In genomic region chr13:54687575-54688424, GRCm38 (mm10) we compare ENCODE assay signal across 8 mouse cellular contexts. TPM values are rescaled to one million over a fixed set of nuclear protein-coding genes. Genes with fewer than 3 reads are reported as not detected.
DNase-seq lines count a peak whose midpoint lies in the region; ATAC-seq and TF ChIP-seq lines count a peak whose summit lies in the region.

No protein-coding gene starts in this region.

- no peaks in the 10 kb centered on the region for H3K9me3 ChIP-seq in E14TG2a.4 (ENCODE audit: low read length)
- no peaks in the 10 kb centered on the region for H3K9me3 ChIP-seq in forebrain, embryonic 12.5 days
- H3K9me3 ChIP-seq in heart, postnatal 0 days (replicated peaks; ENCODE audit: control insufficient read depth, low read length), result no peaks in the 10 kb centered on the region
- no peaks in the 10 kb centered on the region for H3K9me3 ChIP-seq in liver, postnatal 0 days (ENCODE audit: low read length)
- H3K9me3 ChIP-seq in neural tube, embryonic 14.5 days (ENCODE audit: control insufficient read depth, low read length), result no peaks in the 10 kb centered on the region

- TF ChIP-seq EP300 in heart, postnatal 0 days (IDR thresholded peaks at IDR 0.05; ENCODE audit: low read depth), result peak; percentile 74; the same call in 1 of the 2 replicates
- no peak; the same call in 1 of the 2 replicates for TF ChIP-seq EP300 in liver, postnatal 0 days (IDR thresholded peaks at IDR 0.05; ENCODE audit: low read depth)

- H3K9ac ChIP-seq in forebrain, embryonic 12.5 days, result peak overlapping the region; percentile 96
- peak overlapping the region; percentile 87 for H3K9ac ChIP-seq in heart, postnatal 0 days (replicated peaks; ENCODE audit: low read depth, low read length)
- H3K9ac ChIP-seq in liver, postnatal 0 days (replicated peaks), result peak overlapping the region; percentile 91
- H3K9ac ChIP-seq in neural tube, embryonic 14.5 days (replicated peaks; ENCODE audit: low read depth, low read length), result peak overlapping the region; percentile 97

- peaks cover 61% of the 10 kb centered on the region for H3K36me3 ChIP-seq in E14TG2a.4 (ENCODE audit: insufficient read depth, low read length)
- peaks cover 18% of the 10 kb centered on the region for H3K36me3 ChIP-seq in forebrain, embryonic 12.5 days (replicated peaks)
- peaks cover 12% of the 10 kb centered on the region for H3K36me3 ChIP-seq in heart, postnatal 0 days (replicated peaks; ENCODE audit: control insufficient read depth, insufficient read depth, low read length)
- peaks cover 13% of the 10 kb centered on the region for H3K36me3 ChIP-seq in liver, postnatal 0 days (replicated peaks; ENCODE audit: insufficient read depth, low read length)
- H3K36me3 ChIP-seq in neural tube, embryonic 14.5 days (ENCODE audit: control insufficient read depth, insufficient read depth, low read length), result peaks cover 14% of the 10 kb centered on the region

- H3K4me1 ChIP-seq in E14TG2a.4 (replicated peaks; ENCODE audit: low read depth, low read length), result peaks cover 82% of the 10 kb centered on the region
- peaks cover 51% of the 10 kb centered on the region for H3K4me1 ChIP-seq in forebrain, embryonic 12.5 days
- H3K4me1 ChIP-seq in heart, postnatal 0 days (ENCODE audit: control insufficient read depth, insufficient read depth), result peaks cover 41% of the 10 kb centered on the region
- H3K4me1 ChIP-seq in liver, postnatal 0 days (ENCODE audit: insufficient read depth), result peaks cover 47% of the 10 kb centered on the region
- peaks cover 40% of the 10 kb centered on the region for H3K4me1 ChIP-seq in neural tube, embryonic 14.5 days (ENCODE audit: control insufficient read depth, insufficient read depth, low read length)

- TF ChIP-seq CTCF in E14TG2a.4 (conservative IDR thresholded peaks at IDR 0.05; ENCODE audit: low read length), result no peak
- TF ChIP-seq CTCF in heart, postnatal 0 days (IDR thresholded peaks at IDR 0.05; ENCODE audit: low read depth), result no peak
- no peak for TF ChIP-seq CTCF in liver, postnatal 0 days (IDR thresholded peaks at IDR 0.05; ENCODE audit: low read depth)

- peak; percentile 93 for DNase-seq in c-Kit-positive CD71-positive TER-119-positive erythroid progenitor cells, embryonic 14.5 days (ENCODE audit: low spot score)
- peak; percentile 97 for DNase-seq in heart, postnatal 0 days (ENCODE audit: low spot score)
- DNase-seq in kidney, postnatal 4 days, result peak; percentile 99
- DNase-seq in liver, postnatal 0 days, result peak; percentile 99
- DNase-seq in testis, postnatal 10 days (ENCODE audit: low spot score), result peak; percentile 99

- under 1% methylated on average over 82 of the region's 82 CpGs for WGBS in forebrain, embryonic 12.5 days
- under 1% methylated on average over 72 of the region's 82 CpGs for WGBS in heart, postnatal 0 days
- under 1% methylated on average over 78 of the region's 82 CpGs for WGBS in liver, postnatal 0 days (ENCODE audit: insufficient replicate concordance)
- WGBS in neural tube, embryonic 14.5 days, result 0% methylated on average over 73 of the region's 82 CpGs

- H3K4me3 ChIP-seq in E14TG2a.4 (replicated peaks; ENCODE audit: low read length), result peak overlapping the region; percentile 98
- peak overlapping the region; percentile 88 for H3K4me3 ChIP-seq in forebrain, embryonic 12.5 days (replicated peaks)
- H3K4me3 ChIP-seq in heart, postnatal 0 days (ENCODE audit: low read depth, low read length), result peak overlapping the region; percentile 95
- peak overlapping the region; percentile 90 for H3K4me3 ChIP-seq in liver, postnatal 0 days (ENCODE audit: low read depth, low read length)
- H3K4me3 ChIP-seq in neural tube, embryonic 14.5 days (ENCODE audit: low read depth, low read length), result peak overlapping the region; percentile 88

- peak overlapping the region; percentile 99 for H3K27ac ChIP-seq in forebrain, embryonic 12.5 days
- H3K27ac ChIP-seq in heart, postnatal 0 days (ENCODE audit: low read depth), result peak overlapping the region; percentile 97
- peak overlapping the region; percentile 99 for H3K27ac ChIP-seq in liver, postnatal 0 days (ENCODE audit: low read depth)
- H3K27ac ChIP-seq in neural tube, embryonic 14.5 days (ENCODE audit: low read depth, low read length), result peak overlapping the region; percentile 99

- peak overlapping the region; percentile 92 for H3K4me2 ChIP-seq in forebrain, embryonic 12.5 days
- peak overlapping the region; percentile 76 for H3K4me2 ChIP-seq in heart, postnatal 0 days (ENCODE audit: low read depth, low read length)
- peak overlapping the region; percentile 80 for H3K4me2 ChIP-seq in liver, postnatal 0 days (ENCODE audit: low read depth, low read length)
- H3K4me2 ChIP-seq in neural tube, embryonic 14.5 days (ENCODE audit: low read depth, low read length), result peak overlapping the region; percentile 69

- ATAC-seq in forebrain, embryonic 12.5 days (ENCODE audit: low FRiP score), result peak; percentile 89
- peak; percentile 90 for ATAC-seq in heart, postnatal 0 days (ENCODE audit: insufficient read depth, low read depth)
- peak; percentile 88 for ATAC-seq in liver, postnatal 0 days
- ATAC-seq in neural tube, embryonic 14.5 days (ENCODE audit: low read depth), result peak; percentile 90

- no peaks in the 10 kb centered on the region for H3K27me3 ChIP-seq in E14TG2a.4 (ENCODE audit: insufficient read depth, low read length)
- H3K27me3 ChIP-seq in forebrain, embryonic 12.5 days, result no peaks in the 10 kb centered on the region
- H3K27me3 ChIP-seq in heart, postnatal 0 days (ENCODE audit: control insufficient read depth, insufficient read depth, low read length), result no peaks in the 10 kb centered on the region
- no peaks in the 10 kb centered on the region for H3K27me3 ChIP-seq in liver, postnatal 0 days (ENCODE audit: insufficient read depth, low read length)
- no peaks in the 10 kb centered on the region for H3K27me3 ChIP-seq in neural tube, embryonic 14.5 days (ENCODE audit: control insufficient read depth, insufficient read depth, low read length)

RNA-seq across cellular contexts. Expression of gene Rnf44, which starts 5.9 kb away (rescaled TPM):
- 102 and 113 TPM in 2 replicates for polyA plus RNA-seq in forebrain, embryonic 12.5 days (2016; fragmentation: Nextera tagmentation; extraction: Ambion mirVana)
- total RNA-seq in heart, postnatal 0 days (2014; rRNA removed; ENCODE audit: low replicate concordance), result 40.1 and 55.1 TPM in 2 replicates
- polyA plus RNA-seq in heart, postnatal 0 days (2015; fragmentation: Nextera tagmentation; extraction: Ambion mirVana), result 28.3 and 30.8 TPM in 2 replicates
- 26.2 and 28.2 TPM in 2 replicates for polyA plus RNA-seq in liver, postnatal 0 days (2015; fragmentation: Nextera tagmentation; extraction: Ambion mirVana)
- polyA plus RNA-seq in neural tube, embryonic 14.5 days (2014; fragmentation: Nextera tagmentation; extraction: Ambion mirVana), result 78.5 and 88.3 TPM in 2 replicates

RNA-seq across cellular contexts. Expression of gene Cdhr2, which starts 13.5 kb away (rescaled TPM):
- polyA plus RNA-seq in forebrain, embryonic 12.5 days (2016; fragmentation: Nextera tagmentation; extraction: Ambion mirVana), result 0.05 TPM in 1 of 2 replicates, not detected in the other
- total RNA-seq in heart, postnatal 0 days (2014; rRNA removed; ENCODE audit: low replicate concordance), result 0.04 TPM in 1 of 2 replicates, not detected in the other
- not detected in 2 replicates for polyA plus RNA-seq in heart, postnatal 0 days (2015; fragmentation: Nextera tagmentation; extraction: Ambion mirVana)
- 7.0 TPM in 2 replicates for polyA plus RNA-seq in liver, postnatal 0 days (2015; fragmentation: Nextera tagmentation; extraction: Ambion mirVana)
- polyA plus RNA-seq in neural tube, embryonic 14.5 days (2014; fragmentation: Nextera tagmentation; extraction: Ambion mirVana), result 0.21 and 0.29 TPM in 2 replicates

Comparison
In these comparisons a context has a peak if more than half of its experiments do, and no peak if none do; other contexts are left out.
1. Peak in every context shown above with its lines: DNase-seq, ATAC-seq, H3K4me3 ChIP-seq and H3K27ac ChIP-seq.